Mouse (Mus musculus) stomach, embryonic 15.5 days (tissue): ENCODE data around the gene Myo10. TPM values are rescaled to one million over a fixed set of nuclear protein-coding genes. Genes with fewer than 3 reads are reported as not detected.

Experiments used
- ATAC-seq: fragments of 200-750 bp; cut with Nextera tagmentation; 2 replicates; pipeline ENCODE4 v1.8.0; 2017; ENCODE audit warnings: low read depth, moderate number of reproducible peaks, moderate TSS enrichment; ENCODE audit not compliant: insufficient read depth, low FRiP score
- H3K27ac ChIP-seq: fragments of 300-500 bp; sonication (generic); 2 replicates; pipeline ENCODE4 v1.5.1; 2015; ENCODE audit warnings: mild to moderate bottlenecking, inconsistent platforms
- H3K27me3 ChIP-seq: fragments of 300-500 bp; sonication (generic); replicated peaks from 2 replicates; pipeline ENCODE4 v1.6.1; 2015; ENCODE audit warnings: inconsistent platforms
- H3K36me3 ChIP-seq: fragments of 300-500 bp; sonication (generic); 2 replicates; pipeline ENCODE4 v1.6.1; 2015; ENCODE audit warnings: inconsistent platforms
- H3K4me1 ChIP-seq: fragments of 300-500 bp; sonication (generic); 2 replicates; pipeline ENCODE4 v1.6.1; 2015; ENCODE audit warnings: inconsistent platforms
- H3K4me2 ChIP-seq: fragments of 300-500 bp; sonication (generic); 2 replicates; pipeline ENCODE4 v1.6.1; 2015; ENCODE audit warnings: mild to moderate bottlenecking, inconsistent platforms
- H3K4me3 ChIP-seq: fragments of 300-500 bp; sonication (generic); replicated peaks from 2 replicates; pipeline ENCODE4 v1.5.1; 2015; ENCODE audit warnings: inconsistent platforms
- H3K9ac ChIP-seq: fragments of 300-500 bp; sonication (generic); 2 replicates; pipeline ENCODE4 v1.6.1; 2015; ENCODE audit warnings: inconsistent platforms
- H3K9me3 ChIP-seq: fragments of 300-500 bp; sonication (generic); 2 replicates; pipeline ENCODE4 v1.6.1; 2016; ENCODE audit warnings: inconsistent platforms
- WGBS: fragments of 180-500 bp; shearing (Covaris S2); methylation state at CpG from one replicate; pipeline ENCODE4 v1.1.7; 2015; 5-methylcytosine and 5-hydroxymethylcytosine counted together
- polyA plus RNA-seq: library from polyadenylated mRNA; unstranded; fragments of >200 nt; fragmentation: Nextera tagmentation; extraction: Ambion mirVana; gene quantifications from 2 replicates; pipeline ENCODE4 v1.2.1, GENCODE M21; 2015

Myo10 gene
- polyA plus RNA-seq, 1 experiment from 2014 or later: 32.4 TPM

DNA sequence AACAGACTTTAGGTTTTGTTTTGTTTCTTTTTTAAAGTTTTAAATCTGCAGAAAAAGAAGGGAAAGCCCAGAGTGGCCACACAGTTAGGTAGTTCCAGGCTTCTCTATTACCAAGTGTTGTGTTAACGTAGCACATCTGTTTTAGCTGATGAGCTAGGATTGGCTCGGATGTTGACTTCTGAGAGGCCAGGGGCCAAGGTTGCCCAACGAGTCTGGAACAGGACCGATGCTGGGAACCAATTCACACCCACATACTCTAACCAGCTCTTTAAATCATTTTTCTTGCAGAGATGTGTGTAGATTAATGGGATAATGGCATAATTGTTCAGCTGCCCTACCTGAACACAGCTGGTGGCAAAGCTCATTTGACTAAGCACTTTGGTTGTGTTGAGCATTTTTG lies 1.8 kb upstream of the Myo10 start:
- no peaks in the 10 kb centered on the region for H3K27me3 ChIP-seq
- peaks cover 5% of the 10 kb centered on the region; the same call in 1 of the 2 replicates for H3K4me1 ChIP-seq
- no peak overlapping the region for H3K9ac ChIP-seq
- H3K4me3 ChIP-seq: no peak overlapping the region
- WGBS: 71% methylated on average over 4 of the region's 4 CpGs
- no peak overlapping the region for H3K4me2 ChIP-seq
- H3K9me3 ChIP-seq: no peaks in the 10 kb centered on the region
- H3K36me3 ChIP-seq: no peaks in the 10 kb centered on the region
- no peak for ATAC-seq
- H3K27ac ChIP-seq: no peak overlapping the region

GRCm38 (mm10) chr15:25621351-25622199 lies 750 bp upstream of the Myo10 start:
- H3K4me3 ChIP-seq: peak overlapping the region; percentile 90
- H3K27me3 ChIP-seq: no peaks in the 10 kb centered on the region
- peaks cover 5% of the 10 kb centered on the region; the same call in 1 of the 2 replicates for H3K4me1 ChIP-seq
- H3K36me3 ChIP-seq: no peaks in the 10 kb centered on the region
- H3K9me3 ChIP-seq: no peaks in the 10 kb centered on the region
- 8% methylated on average over 20 of the region's 20 CpGs for WGBS
- H3K27ac ChIP-seq: peak overlapping the region; percentile 46; the same call in 1 of the 2 replicates
- no peak for ATAC-seq
- peak overlapping the region; percentile 75 for H3K4me2 ChIP-seq
- no peak overlapping the region for H3K9ac ChIP-seq

- peak overlapping the region; percentile 75 for H3K4me2 ChIP-seq
- H3K4me3 ChIP-seq: peak overlapping the region; percentile 90
- H3K27ac ChIP-seq: peak overlapping the region; percentile 96
- no peak; the same call in 1 of the 2 replicates for ATAC-seq
- peak overlapping the region; percentile 87 for H3K9ac ChIP-seq
- H3K4me1 ChIP-seq: peaks cover 5% of the 10 kb centered on the region; the same call in 1 of the 2 replicates
- H3K36me3 ChIP-seq: no peaks in the 10 kb centered on the region
- no peaks in the 10 kb centered on the region for H3K9me3 ChIP-seq
- under 1% methylated on average over 61 of the region's 61 CpGs for WGBS
- no peaks in the 10 kb centered on the region for H3K27me3 ChIP-seq
Observed at GRCm38 (mm10) chr15:25622867-25623471, 644 bp downstream of the Myo10 start.

DNA sequence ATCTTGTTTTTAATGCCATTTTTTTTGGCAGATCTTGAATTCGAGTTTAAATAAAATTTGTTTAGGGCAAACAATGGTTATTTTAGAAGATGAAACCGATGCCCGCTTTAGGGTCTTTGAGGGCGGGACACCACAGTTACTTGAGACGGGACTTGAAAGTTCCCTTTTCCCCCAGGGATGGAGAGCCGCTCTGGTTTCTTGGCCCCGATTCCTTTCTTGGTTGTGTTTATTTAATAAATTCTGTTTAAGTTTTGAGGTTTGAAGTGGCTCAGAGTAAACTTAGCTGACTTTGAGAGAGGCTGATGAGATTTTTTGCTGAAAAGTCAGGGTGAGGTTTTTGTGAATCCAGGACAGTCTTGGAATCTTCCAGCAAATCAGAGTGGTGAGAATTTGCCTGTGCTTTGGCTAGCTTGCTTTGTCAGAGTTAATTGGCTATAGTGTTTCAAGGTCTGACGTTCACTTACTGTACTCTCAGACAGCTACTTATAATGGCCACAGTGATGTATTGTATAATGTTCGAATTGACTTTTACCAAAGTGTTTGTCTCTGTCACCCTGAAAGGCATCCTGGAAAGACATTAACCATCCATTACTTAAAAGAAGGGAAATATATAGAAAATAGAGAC lies 1.3 kb downstream of the Myo10 start:
- Histone ChIP-seq H3K4me3 (peak overlapping the region; percentile 90), H3K36me3 (no peaks in the 10 kb centered on the region), H3K4me1 (peaks cover 5% of the 10 kb centered on the region; the same call in 1 of the 2 replicates), H3K4me2 (peak overlapping the region; percentile 75), H3K27me3 (no peaks in the 10 kb centered on the region), H3K9ac (peak overlapping the region; percentile 87), H3K9me3 (no peaks in the 10 kb centered on the region), H3K27ac (peak overlapping the region; percentile 96; the same call in 1 of the 2 replicates)
- no peak for ATAC-seq
- 2% methylated on average over 9 of the region's 9 CpGs for WGBS

DNA sequence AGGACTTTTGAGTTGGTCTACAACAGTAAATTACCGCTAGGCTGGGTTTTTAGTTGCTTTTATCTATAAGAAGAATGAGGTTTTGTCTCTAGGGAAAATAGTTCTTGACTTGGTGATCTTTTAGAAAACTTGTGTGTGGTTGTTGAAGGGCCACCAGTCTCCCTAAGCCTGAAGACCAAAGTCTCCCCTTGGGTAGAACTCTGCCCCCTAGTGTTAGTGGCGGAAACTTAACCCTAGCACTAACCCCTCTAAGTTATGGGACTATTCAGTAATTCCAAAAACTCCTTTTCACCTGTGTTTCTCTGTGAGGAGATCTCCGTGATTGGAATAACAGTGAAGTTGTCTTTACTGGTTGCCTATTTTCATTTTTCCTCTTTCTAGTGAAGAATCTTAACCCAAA lies 1.9 kb downstream of the Myo10 start:
- peak overlapping the region; percentile 75 for H3K4me2 ChIP-seq
- H3K27me3 ChIP-seq: no peaks in the 10 kb centered on the region
- peak overlapping the region; percentile 90 for H3K4me3 ChIP-seq
- H3K27ac ChIP-seq: no peak overlapping the region
- WGBS: 56% methylated on average over 3 of the region's 3 CpGs
- H3K9me3 ChIP-seq: no peaks in the 10 kb centered on the region
- H3K9ac ChIP-seq: no peak overlapping the region
- no peak for ATAC-seq
- H3K4me1 ChIP-seq: peaks cover 5% of the 10 kb centered on the region; the same call in 1 of the 2 replicates
- H3K36me3 ChIP-seq: no peaks in the 10 kb centered on the region

DNA sequence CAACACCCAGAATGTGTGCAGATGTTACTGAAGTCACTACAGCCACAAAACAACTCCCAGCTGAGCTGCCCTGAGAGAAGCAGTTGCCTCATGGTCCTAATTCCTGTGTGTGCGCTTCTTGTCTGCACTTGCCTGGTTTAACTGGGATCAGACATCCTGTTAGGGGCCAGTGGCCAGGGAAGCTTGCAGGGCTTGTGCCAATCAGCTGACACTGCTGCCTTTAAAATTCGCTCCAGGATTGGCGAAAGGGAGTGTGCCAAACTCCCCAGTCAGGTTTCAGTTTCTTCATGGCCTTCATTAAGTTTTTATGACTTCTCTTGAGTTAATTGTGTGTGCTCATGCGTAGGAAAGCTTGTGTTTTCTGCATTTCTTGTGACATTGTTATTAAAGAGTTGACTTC lies 3.1 kb downstream of the Myo10 start:
- ATAC-seq: no peak
- Histone ChIP-seq H3K36me3 (no peaks in the 10 kb centered on the region), H3K27ac (peak overlapping the region; percentile 53; the same call in 1 of the 2 replicates), H3K4me1 (peaks cover 7% of the 10 kb centered on the region; the same call in 1 of the 2 replicates), H3K27me3 (no peaks in the 10 kb centered on the region), H3K4me3 (no peak overlapping the region), H3K9ac (no peak overlapping the region), H3K4me2 (peak overlapping the region; percentile 75; the same call in 1 of the 2 replicates), H3K9me3 (no peaks in the 10 kb centered on the region)
- 68% methylated on average over 4 of the region's 4 CpGs for WGBS

- H3K27ac ChIP-seq: no peak overlapping the region; the same call in 1 of the 2 replicates
- no peak overlapping the region for H3K4me3 ChIP-seq
- H3K9me3 ChIP-seq: no peaks in the 10 kb centered on the region
- H3K27me3 ChIP-seq: no peaks in the 10 kb centered on the region
- WGBS: 66% methylated on average over 7 of the region's 7 CpGs
- H3K36me3 ChIP-seq: no peaks in the 10 kb centered on the region
- peaks cover 7% of the 10 kb centered on the region; the same call in 1 of the 2 replicates for H3K4me1 ChIP-seq
- no peak overlapping the region for H3K9ac ChIP-seq
- ATAC-seq: no peak
- no peak overlapping the region for H3K4me2 ChIP-seq
Observed at GRCm38 (mm10) chr15:25627012-25627411, 4.7 kb downstream of the Myo10 start.

- H3K4me3 ChIP-seq: no peak overlapping the region
- H3K4me2 ChIP-seq: no peak overlapping the region
- no peak overlapping the region for H3K9ac ChIP-seq
- no peaks in the 10 kb centered on the region for H3K27me3 ChIP-seq
- no peaks in the 10 kb centered on the region for H3K9me3 ChIP-seq
- no peak for ATAC-seq
- H3K27ac ChIP-seq: no peak overlapping the region
- no peaks in the 10 kb centered on the region for H3K36me3 ChIP-seq
- WGBS: 92% methylated on average over 2 of the region's 2 CpGs
- H3K4me1 ChIP-seq: peaks cover 7% of the 10 kb centered on the region; the same call in 1 of the 2 replicates
Observed at GRCm38 (mm10) chr15:25628251-25628650, 5.9 kb downstream of the Myo10 start.

GRCm38 (mm10) chr15:25630716-25631115 lies 8.4 kb downstream of the Myo10 start:
- Histone ChIP-seq H3K4me2 (no peak overlapping the region), H3K9me3 (no peaks in the 10 kb centered on the region), H3K36me3 (no peaks in the 10 kb centered on the region), H3K9ac (no peak overlapping the region), H3K27me3 (no peaks in the 10 kb centered on the region), H3K27ac (no peak overlapping the region), H3K4me3 (no peak overlapping the region), H3K4me1 (peaks cover 5% of the 10 kb centered on the region)
- 67% methylated on average over 9 of the region's 9 CpGs for WGBS
- ATAC-seq: no peak

DNA sequence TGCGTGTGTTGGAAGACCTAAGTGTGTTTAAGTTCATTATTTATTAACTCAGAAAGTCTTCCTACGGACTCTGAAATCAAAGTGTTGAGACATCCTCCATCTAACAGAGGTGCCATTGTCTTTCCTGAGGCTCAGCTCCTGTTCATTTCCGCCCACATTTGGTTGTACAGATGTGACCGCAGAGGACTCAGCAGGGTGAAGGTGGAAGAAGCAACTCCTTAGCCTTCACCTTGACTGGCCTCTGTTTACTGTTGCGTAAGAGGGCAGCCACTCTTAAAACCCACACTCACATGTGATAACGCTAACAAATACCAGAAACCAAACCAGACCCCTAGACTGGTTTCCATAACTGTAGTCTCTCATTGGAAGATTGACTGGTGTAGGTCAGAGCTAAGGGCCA lies 9.0 kb downstream of the Myo10 start:
- ATAC-seq: no peak
- H3K27ac ChIP-seq: no peak overlapping the region

GRCm38 (mm10) chr15:25632902-25633301 lies 10.6 kb downstream of the Myo10 start:
- no peaks in the 10 kb centered on the region for H3K27me3 ChIP-seq
- H3K9ac ChIP-seq: no peak overlapping the region
- 0 out of 2 replicates have a peak overlapping the region, but pooled peaks have one; percentile 31 for H3K27ac ChIP-seq
- peaks cover 8% of the 10 kb centered on the region for H3K4me1 ChIP-seq
- no peak overlapping the region; the same call in 1 of the 2 replicates for H3K4me2 ChIP-seq
- WGBS: 74% methylated on average over 11 of the region's 11 CpGs
- no peak overlapping the region for H3K4me3 ChIP-seq
- peak; percentile 35; the same call in 1 of the 2 replicates for ATAC-seq
- H3K36me3 ChIP-seq: no peaks in the 10 kb centered on the region
- no peaks in the 10 kb centered on the region for H3K9me3 ChIP-seq

More for the DNA sequence above, 9.0 kb downstream of the Myo10 start:
- Histone ChIP-seq H3K4me3 (no peak overlapping the region), H3K9me3 (no peaks in the 10 kb centered on the region), H3K4me2 (no peak overlapping the region), H3K4me1 (peaks cover 8% of the 10 kb centered on the region), H3K9ac (no peak overlapping the region), H3K27me3 (no peaks in the 10 kb centered on the region), H3K36me3 (no peaks in the 10 kb centered on the region)
- 78% methylated on average over 6 of the region's 6 CpGs for WGBS
